Comparison of ENCODE assay signal across 12 mouse cellular contexts in genomic region chr1:155453180-155453579, GRCm38 (mm10). TPM values are rescaled to one million over a fixed set of nuclear protein-coding genes. Genes with fewer than 3 reads are reported as not detected.
A peak's percentile ranks its signal among the peaks of the same experiment; 100 is the strongest.
DNase-seq lines count a peak whose midpoint lies in the region; ATAC-seq and TF ChIP-seq lines count a peak whose summit lies in the region.
"Had no signal": no experiment of that assay in that cellular context is flagged by ENCODE, and none has a peak within 500 bp of the region (broad histone marks: within the 10 kb centered on the region; RNA-seq: fewer than 3 reads in every experiment).

No protein-coding gene starts in this region.

- no peak for ATAC-seq in megakaryocyte-erythroid progenitor cell, adult 5-6 weeks (replicated peaks; ENCODE audit: low FRiP score, low TSS enrichment, poor library complexity, severe bottlenecking)
- ATAC-seq: forebrain, embryonic 14.5 days had no signal

- TF ChIP-seq CTCF in gastrocnemius, adult 2 months (IDR thresholded peaks at IDR 0.05): no peak

- peak overlapping the region; percentile 87 for H3K27ac ChIP-seq in gastrocnemius, adult 2 months
- H3K27ac ChIP-seq: limb, embryonic 12.5 days; neural tube, embryonic 12.5 days had no signal

- peak overlapping the region; percentile 32; the same call in 1 of the 2 replicates for H3K4me3 ChIP-seq in gastrocnemius, adult 2 months
- H3K4me3 ChIP-seq: limb, embryonic 12.5 days; neural tube, embryonic 12.5 days had no signal

- DNase-seq in adrenal gland, postnatal 14 days: peak; percentile 51
- DNase-seq in adrenal gland, adult 8-10 months: no peak
- peak; percentile 88 for DNase-seq in adipocyte (ENCODE audit: low spot score)
- DNase-seq in gastrocnemius, adult 2 months: peak; percentile 90
- peak; percentile 67 for DNase-seq in kidney, postnatal 10 days
- no peak for DNase-seq in ovary, postnatal 36 days (ENCODE audit: low spot score)
- DNase-seq in layer of hippocampus, adult 9-11 months: no peak
- DNase-seq: thymus, postnatal 36 days had no signal

- intact Hi-C loops in gastrocnemius, adult 2 months (cut with DNase I): no loop called here

RNA-seq across cellular contexts. Expression of gene Xpr1, which starts 36.0 kb away (rescaled TPM):
- total RNA-seq in adrenal gland, postnatal 14 days (2021): 40.9 and 41.8 TPM in 2 replicates
- 10 to 100 TPM; 47.8 to 56.6 (median 50.9) TPM for total RNA-seq in adrenal gland, adult 8-10 months (2022)
- 10 to 100 TPM; 39.5 to 62.2 TPM for total RNA-seq in gastrocnemius, adult 2 months (2021)
- total RNA-seq in megakaryocyte-erythroid progenitor cell, adult 5-6 weeks (2014; fragmentation: Nextera tagmentation): 44.5 and 50.1 TPM in 2 replicates
- 25.0 and 34.3 TPM in 2 replicates for total RNA-seq in megakaryocyte-erythroid progenitor cell, adult 5-6 weeks (2017)

Comparison
In these comparisons a context has a peak if more than half of its experiments do, and no peak if none do; other contexts are left out.
1. DNase-seq: peak in adrenal gland, postnatal 14 days (single experiment), adipocyte (single experiment), gastrocnemius, adult 2 months (single experiment) and kidney, postnatal 10 days (single experiment); none in adrenal gland, adult 8-10 months (single experiment), ovary, postnatal 36 days (single experiment) and layer of hippocampus, adult 9-11 months (single experiment).